Mouse (Mus musculus) forebrain, embryonic 12.5 days (tissue): ENCODE measurements at regions not wholly inside any gene's neighbourhood (a gene's known extent, or its start where the extent isn't known, plus 50 kb on each side); places are given as distances from the start of the nearest gene placed in this dataset.
A peak's percentile ranks its signal among the peaks of the same experiment; 100 is the strongest.

Experiments used
- ATAC-seq: fragments of 200-750 bp; cut with Nextera tagmentation; 2 replicates; pipeline ENCODE4 v1.8.0; 2017; ENCODE audit warnings: moderate TSS enrichment; ENCODE audit not compliant: low FRiP score
- H3K27ac ChIP-seq: fragments of 300-500 bp; sonication (generic); 2 replicates; pipeline ENCODE4 v1.5.1; 2016; ENCODE audit warnings: mild to moderate bottlenecking
- H3K27me3 ChIP-seq: fragments of 300-500 bp; sonication (generic); 2 replicates; pipeline ENCODE4 v1.6.1; 2016; ENCODE audit warnings: mild to moderate bottlenecking
- H3K36me3 ChIP-seq: fragments of 300-500 bp; sonication (generic); replicated peaks from 2 replicates; pipeline ENCODE4 v1.6.1; 2016; ENCODE audit warnings: mild to moderate bottlenecking
- H3K4me1 ChIP-seq: fragments of 300-500 bp; sonication (generic); 2 replicates; pipeline ENCODE4 v1.6.1; 2016
- H3K4me2 ChIP-seq: fragments of 300-500 bp; sonication (generic); 2 replicates; pipeline ENCODE4 v1.6.1; 2016; ENCODE audit warnings: mild to moderate bottlenecking, moderate library complexity
- H3K4me3 ChIP-seq: fragments of 300-500 bp; sonication (generic); replicated peaks from 2 replicates; pipeline ENCODE4 v1.5.1; 2016; ENCODE audit warnings: mild to moderate bottlenecking
- H3K9ac ChIP-seq: fragments of 300-500 bp; sonication (generic); 2 replicates; pipeline ENCODE4 v1.6.1; 2016; ENCODE audit warnings: mild to moderate bottlenecking
- H3K9me3 ChIP-seq: fragments of 300-500 bp; sonication (generic); 2 replicates; pipeline ENCODE4 v1.6.1; 2016
- WGBS: fragments of 180-500 bp; shearing (Covaris S2); methylation state at CpG from one replicate; pipeline ENCODE4 v1.1.7; 2016; 5-methylcytosine and 5-hydroxymethylcytosine counted together

GRCm38 (mm10) chr7:56587283-56587682, 347.7 kb downstream of the Oca2 start:
- H3K27me3 ChIP-seq = no peaks in the 10 kb centered on the region
- H3K4me1 ChIP-seq = peaks cover 9% of the 10 kb centered on the region; the same call in 1 of the 2 replicates
- no peaks in the 10 kb centered on the region for H3K36me3 ChIP-seq
- no peak overlapping the region for H3K27ac ChIP-seq
- no peak for ATAC-seq
- H3K4me3 ChIP-seq = no peak overlapping the region
- no peaks in the 10 kb centered on the region for H3K9me3 ChIP-seq
- H3K9ac ChIP-seq = no peak overlapping the region
- H3K4me2 ChIP-seq = no peak overlapping the region

- no peaks in the 10 kb centered on the region for H3K27me3 ChIP-seq
- H3K9me3 ChIP-seq = no peaks in the 10 kb centered on the region
- peaks cover 9% of the 10 kb centered on the region; the same call in 1 of the 2 replicates for H3K4me1 ChIP-seq
- no peak overlapping the region for H3K9ac ChIP-seq
- no peak overlapping the region for H3K27ac ChIP-seq
- peak; percentile 95 for ATAC-seq
- no peak overlapping the region for H3K4me2 ChIP-seq
- 21% methylated on average over 4 of the region's 4 CpGs for WGBS
- no peaks in the 10 kb centered on the region for H3K36me3 ChIP-seq
- H3K4me3 ChIP-seq = no peak overlapping the region
Measured at GRCm38 (mm10) chr7:56590904-56591303, 351.3 kb downstream of the Oca2 start.

GRCm38 (mm10) chr7:56591321-56591720, 351.8 kb downstream of the Oca2 start:
- H3K36me3 ChIP-seq = no peaks in the 10 kb centered on the region
- H3K4me3 ChIP-seq = no peak overlapping the region
- ATAC-seq = peak; percentile 4; the same call in 1 of the 2 replicates
- H3K4me2 ChIP-seq = no peak overlapping the region
- 65% methylated on average over 3 of the region's 3 CpGs for WGBS
- H3K9me3 ChIP-seq = no peaks in the 10 kb centered on the region
- H3K27me3 ChIP-seq = no peaks in the 10 kb centered on the region
- H3K4me1 ChIP-seq = peaks cover 9% of the 10 kb centered on the region; the same call in 1 of the 2 replicates
- 0 out of 2 replicates have a peak overlapping the region, but pooled peaks have one; percentile 71 for H3K27ac ChIP-seq
- no peak overlapping the region for H3K9ac ChIP-seq

GRCm38 (mm10) chr7:56597952-56598595, 358.5 kb downstream of the Oca2 start:
- Histone ChIP-seq H3K27me3 (no peaks in the 10 kb centered on the region), H3K9me3 (no peaks in the 10 kb centered on the region), H3K4me3 (no peak overlapping the region), H3K4me1 (no peaks in the 10 kb centered on the region), H3K4me2 (no peak overlapping the region), H3K9ac (no peak overlapping the region), H3K27ac (no peak overlapping the region), H3K36me3 (no peaks in the 10 kb centered on the region)
- peak; percentile 67 for ATAC-seq
- 64% methylated on average over 4 of the region's 4 CpGs for WGBS
